Mouse (Mus musculus) T-cell, adult 66 days (primary cell): ENCODE results near the gene Pik3r6. TPM values are rescaled to one million over a fixed set of nuclear protein-coding genes. Genes with fewer than 3 reads are reported as not detected.

Experiments
- total RNA-seq, 2 experiments: library from RNA; stranded (reverse); gene quantifications; 3 replicates in 1 of 2; 4 replicates in 1 of 2; pipeline ENCODE4 v1.2.4; 2023

Gene Pik3r6
- total RNA-seq, result not detected

DNA sequence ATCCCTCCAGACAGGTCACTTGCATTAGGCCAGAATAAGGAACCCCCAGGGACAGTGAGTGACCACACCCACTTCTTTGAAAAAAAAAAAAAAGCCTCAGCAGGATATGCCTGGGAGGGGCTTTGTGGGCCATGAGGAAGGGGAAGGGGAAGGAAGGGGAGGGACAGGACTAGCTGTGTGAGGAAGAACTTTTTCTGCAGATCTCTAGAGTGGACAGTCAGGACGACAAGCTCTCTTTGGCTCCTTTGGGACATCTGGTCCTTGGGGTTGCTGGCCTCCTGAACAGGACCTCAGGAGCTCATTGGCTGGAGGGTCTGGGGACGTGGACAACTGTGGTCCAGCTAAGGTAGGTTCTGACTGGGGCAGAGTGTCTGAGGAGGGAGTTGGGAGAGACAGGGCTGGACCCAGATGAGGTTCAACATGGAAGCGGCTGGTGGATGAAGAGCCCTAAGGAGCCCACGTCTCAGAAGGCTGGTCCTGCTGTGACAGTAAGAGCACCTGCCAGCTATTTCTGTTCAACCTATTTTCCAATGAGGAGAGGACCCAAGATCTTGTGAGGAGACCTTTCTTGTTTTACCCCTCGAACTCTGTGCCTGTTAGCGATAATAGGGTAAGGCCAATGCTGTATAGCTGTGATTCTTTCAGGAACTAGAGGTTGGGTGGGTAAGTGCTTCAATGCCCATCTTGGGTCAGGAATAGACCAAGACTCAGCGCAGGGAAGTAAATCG is at the start of gene Pik3r6:
Gene Pik3r6 (plus strand): TSS at position 118 of the 728 bp plus-strand sequence.

DNA sequence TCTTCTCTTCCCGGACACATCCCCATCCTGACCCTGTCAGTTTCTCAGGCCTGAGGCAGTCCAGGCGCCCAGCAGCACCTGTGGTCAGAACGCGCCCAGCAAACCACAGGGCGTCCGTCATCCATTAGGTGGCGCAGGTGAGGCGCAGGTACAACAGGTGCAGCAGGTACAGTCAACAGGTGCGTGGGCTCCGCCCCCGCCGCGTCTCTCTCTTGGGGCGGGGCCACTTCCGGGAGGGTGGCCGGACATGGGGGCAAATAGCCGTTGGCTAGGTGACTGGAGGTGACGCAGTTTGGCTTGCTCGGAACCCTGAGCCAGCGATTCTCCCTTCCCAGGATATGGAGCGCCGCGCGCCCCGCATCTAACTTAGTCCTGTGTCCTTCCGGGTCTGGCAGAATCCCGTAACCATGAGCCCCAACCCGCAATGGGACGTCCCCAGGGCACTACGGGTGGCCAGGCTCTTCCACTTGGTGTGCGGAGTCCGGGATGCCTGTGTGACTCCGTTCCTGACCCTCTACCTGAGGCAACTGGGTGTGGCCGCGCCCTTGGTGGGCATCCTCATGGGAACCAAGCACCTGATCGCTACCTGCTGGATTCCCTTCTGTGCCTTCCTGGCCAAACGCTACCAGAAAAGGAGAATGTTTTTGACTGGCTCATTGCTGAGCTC is 53.2 kb downstream of the Pik3r6 start, which contains the start of gene Mfsd6l:
Gene Mfsd6l (plus strand): TSS at position 269 of the 667 bp plus-strand sequence.

GRCm38 (mm10) chr11:68586721-68587120 is 83.9 kb downstream of the Pik3r6 start, which contains the start of gene Ccdc42:
Gene Ccdc42, plus strand, starts transcription at chr11:68587021.

Other genes with a start within 250 kb of the Pik3r6 start
- gene Ntn1, start 102.2 kb upstream of the Pik3r6 start, total RNA-seq, result under 1 TPM; 0.27 to 0.29 TPM
- 100 to 1,000 TPM; 215 to 233 TPM for gene Pik3r5, start 70.9 kb upstream of the Pik3r6 start, total RNA-seq
- not detected for gene Mfsd6l, start 53.2 kb downstream of the Pik3r6 start, total RNA-seq
- not detected for gene Ccdc42, start 84.0 kb downstream of the Pik3r6 start, total RNA-seq
- gene Myh10, start 188.5 kb downstream of the Pik3r6 start, total RNA-seq, result 1 to 10 TPM; 1.8 to 4.8 TPM